Mouse (Mus musculus): ENCODE measurements around the gene Cyp3a41a. TPM values are rescaled to one million over a fixed set of nuclear protein-coding genes. Genes with fewer than 3 reads are reported as not detected.
"Not testable (repeated sequence)": the region's sequence is repeated elsewhere in the genome, so short reads cannot be mapped to it uniquely, and the experiment has no call there.

Cyp3a41a gene
- not detected in 2 replicates for polyA plus RNA-seq (2015; fragmentation: Nextera tagmentation; extraction: Ambion mirVana)

GRCm38 (mm10) chr5:145720036-145720435, at the start of gene Cyp3a41a:
Cyp3a41a (minus strand) TSS chr5:145720136.
- not testable (repeated sequence) for H3K27ac ChIP-seq; H3K27me3 ChIP-seq (replicated peaks); ATAC-seq (replicated peaks); H3K36me3 ChIP-seq (replicated peaks); H3K4me1 ChIP-seq; H3K9me3 ChIP-seq; H3K9ac ChIP-seq; H3K4me2 ChIP-seq; H3K4me3 ChIP-seq
- WGBS: 76% methylated on average over 1 of the region's 2 CpGs

- 67% methylated on average over 3 of the region's 3 CpGs for WGBS
These were observed 17.6 kb upstream of the Cyp3a41a start for GRCm38 (mm10) chr5:145737512-145737911.

GRCm38 (mm10) chr5:145714296-145714695, 5.6 kb downstream of the Cyp3a41a start:
- H3K4me1 ChIP-seq; H3K9me3 ChIP-seq; ATAC-seq (replicated peaks); H3K27me3 ChIP-seq (replicated peaks); H3K4me3 ChIP-seq; H3K4me2 ChIP-seq; H3K9ac ChIP-seq; H3K36me3 ChIP-seq (replicated peaks); H3K27ac ChIP-seq: not testable (repeated sequence)
- WGBS: 33% methylated on average over 1 of the region's 1 CpGs

More at GRCm38 (mm10) chr5:145737512-145737911, 17.6 kb upstream of the Cyp3a41a start:
- H3K27ac ChIP-seq; H3K9ac ChIP-seq; ATAC-seq (replicated peaks); H3K4me3 ChIP-seq; H3K4me2 ChIP-seq; H3K36me3 ChIP-seq (replicated peaks); H3K4me1 ChIP-seq; H3K27me3 ChIP-seq (replicated peaks): not testable (repeated sequence)
- peaks cover 11% of the 10 kb centered on the region for H3K9me3 ChIP-seq

DNA sequence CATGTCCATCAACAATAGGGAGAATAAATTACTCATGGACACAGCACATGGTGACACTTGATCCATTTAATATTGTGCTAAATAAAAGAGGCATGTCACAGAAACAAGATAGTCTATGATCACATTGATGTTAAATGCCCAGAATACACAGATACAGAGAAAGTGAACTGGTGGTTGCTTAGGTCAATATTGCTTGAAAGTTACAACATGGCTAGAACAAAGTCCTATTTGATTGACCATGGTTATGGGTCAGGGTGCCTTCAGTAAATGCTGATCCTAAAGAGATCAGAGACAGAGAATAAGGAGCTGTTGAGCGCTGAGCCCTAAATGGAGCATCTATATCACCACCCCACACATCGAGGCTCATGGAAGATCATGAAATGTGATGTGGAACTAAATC, 12.6 kb downstream of the Cyp3a41a start:
- H3K9ac ChIP-seq; H3K4me2 ChIP-seq; H3K9me3 ChIP-seq; H3K27ac ChIP-seq; ATAC-seq (replicated peaks); H3K27me3 ChIP-seq (replicated peaks); H3K4me1 ChIP-seq; H3K36me3 ChIP-seq (replicated peaks); H3K4me3 ChIP-seq: not testable (repeated sequence)
- WGBS: 71% methylated on average over 2 of the region's 2 CpGs

DNA sequence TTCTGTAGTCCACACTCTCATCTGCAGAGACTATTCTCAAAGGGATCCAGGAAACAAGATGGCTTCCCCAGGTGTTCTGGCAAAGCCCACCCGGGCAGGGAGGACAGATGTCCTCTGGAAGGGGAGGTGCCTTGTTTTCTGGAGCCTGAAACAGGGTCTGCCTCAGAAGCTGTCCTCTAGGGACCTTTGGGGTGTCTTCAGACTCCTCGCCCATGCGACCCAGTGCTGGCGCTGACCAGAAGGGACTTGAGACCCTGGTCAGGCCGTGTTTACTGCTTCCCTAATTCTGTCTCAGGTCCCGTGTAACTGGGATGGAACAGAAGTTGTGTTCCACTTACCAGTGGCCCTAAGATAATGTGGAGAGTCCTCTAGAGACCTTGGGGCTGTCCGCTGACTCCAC, 57.9 kb downstream of the Cyp3a41a start:
- no peak for ATAC-seq (replicated peaks)
- Histone ChIP-seq H3K4me3 (no peak overlapping the region), H3K4me1 (no peaks in the 10 kb centered on the region), H3K9ac (no peak overlapping the region), H3K4me2 (no peak overlapping the region), H3K27ac (no peak overlapping the region), H3K36me3 (replicated peaks) (no peaks in the 10 kb centered on the region), H3K9me3 (peaks cover 48% of the 10 kb centered on the region), H3K27me3 (replicated peaks) (no peaks in the 10 kb centered on the region)
- 85% methylated on average over 7 of the region's 7 CpGs for WGBS

GRCm38 (mm10) chr5:145647779-145648178, 72.2 kb downstream of the Cyp3a41a start:
- Histone ChIP-seq H3K4me1 (no peaks in the 10 kb centered on the region), H3K4me3 (no peak overlapping the region), H3K27me3 (replicated peaks) (no peaks in the 10 kb centered on the region), H3K9me3 (peaks cover 51% of the 10 kb centered on the region), H3K27ac (no peak overlapping the region), H3K9ac (no peak overlapping the region), H3K4me2 (no peak overlapping the region), H3K36me3 (replicated peaks) (no peaks in the 10 kb centered on the region)
- ATAC-seq (replicated peaks): no peak
- 76% methylated on average over 4 of the region's 4 CpGs for WGBS

Other genes starting within 250 kb of the Cyp3a41a start
- gene Cyp3a41b, start 135.4 kb downstream of the Cyp3a41a start, polyA plus RNA-seq (2015; fragmentation: Nextera tagmentation; extraction: Ambion mirVana): not detected in 2 replicates
- gene Cyp3a44, start 85.7 kb upstream of the Cyp3a41a start, polyA plus RNA-seq (2015; fragmentation: Nextera tagmentation; extraction: Ambion mirVana): not detected in 2 replicates
- not detected in 2 replicates for gene Cyp3a11, start 159.8 kb upstream of the Cyp3a41a start, polyA plus RNA-seq (2015; fragmentation: Nextera tagmentation; extraction: Ambion mirVana)

Measured in midbrain, embryonic 15.5 days (tissue).